Mouse (Mus musculus) hematopoietic stem cell, adult 5-6 weeks (primary cell): ENCODE measurements around the gene Fam227a. TPM values are rescaled to one million over a fixed set of nuclear protein-coding genes. Genes with fewer than 3 reads are reported as not detected.
"Not testable (repeated sequence)": the region's sequence is repeated elsewhere in the genome, so short reads cannot be mapped to it uniquely, and the experiment has no call there.

Source experiments
- ATAC-seq, 2 experiments: fragments of 125-278 bp in 1 of 2; replicated peaks in 1 of 2; 2 replicates each; pipeline ENCODE4 v1.8.0; 2016 to 2017; ENCODE audit warnings: inconsistent platforms in 2 of 2, mild to moderate bottlenecking in 2 of 2, moderate number of reproducible peaks in 2 of 2, low read depth in 1 of 2, moderate TSS enrichment in 1 of 2; ENCODE audit not compliant: low FRiP score in 2 of 2, poor library complexity in 2 of 2, severe bottlenecking in 2 of 2, insufficient read depth in 1 of 2, low TSS enrichment in 1 of 2
- total RNA-seq: library from RNA; stranded (forward); fragments of 172-1452, 232-1000 nt; gene quantifications from 2 replicates; pipeline ENCODE4 v1.2.3, GENCODE M21; 2017

Fam227a gene
- total RNA-seq, 1 experiment from 2014 or later: 1.7 TPM

- no peak for ATAC-seq
Measured at GRCm38 (mm10) chr15:79687175-79687574, 28.4 kb upstream of the Fam227a start.

- no peak for ATAC-seq
Measured at GRCm38 (mm10) chr15:79686046-79686869, 27.5 kb upstream of the Fam227a start.

GRCm38 (mm10) chr15:79685141-79685641, 26.4 kb upstream of the Fam227a start:
- ATAC-seq: no peak

- ATAC-seq: no peak
Measured at GRCm38 (mm10) chr15:79684616-79685015, 25.9 kb upstream of the Fam227a start.

- ATAC-seq: no peak
Measured at GRCm38 (mm10) chr15:79683707-79684465, 25.1 kb upstream of the Fam227a start.

GRCm38 (mm10) chr15:79683146-79683545, 24.4 kb upstream of the Fam227a start:
- ATAC-seq: peak in 1 of 2 experiments; percentile 37; a peak in 1 of 4 replicates

- ATAC-seq: no peak
Measured at GRCm38 (mm10) chr15:79681973-79682372, 23.2 kb upstream of the Fam227a start.

GRCm38 (mm10) chr15:79677936-79678335, 19.2 kb upstream of the Fam227a start:
- ATAC-seq: no peak

GRCm38 (mm10) chr15:79671828-79672348, 13.1 kb upstream of the Fam227a start:
- ATAC-seq: not testable (repeated sequence)

GRCm38 (mm10) chr15:79670972-79671299, 12.2 kb upstream of the Fam227a start:
- ATAC-seq: no peak

GRCm38 (mm10) chr15:79670249-79670971, 11.7 kb upstream of the Fam227a start, which contains the start of gene Tomm22:
Tomm22 (plus strand) TSS chr15:79670861.
- peak; percentile 95 to 99 for ATAC-seq

- ATAC-seq: no peak
Measured at GRCm38 (mm10) chr15:79669195-79669594, 10.4 kb upstream of the Fam227a start.

- ATAC-seq: no peak
Measured at GRCm38 (mm10) chr15:79664666-79665065, 5.9 kb upstream of the Fam227a start.

- no peak for ATAC-seq
Measured at GRCm38 (mm10) chr15:79661852-79662251, 3.1 kb upstream of the Fam227a start.

GRCm38 (mm10) chr15:79657837-79658530, 772 bp downstream of the Fam227a start:
- peak; percentile 57 to 66; a peak in 3 of 4 replicates for ATAC-seq

- no peak for ATAC-seq
Measured at GRCm38 (mm10) chr15:79656451-79656850, 2.3 kb downstream of the Fam227a start.

GRCm38 (mm10) chr15:79651481-79651880, 7.3 kb downstream of the Fam227a start:
- ATAC-seq: no peak
